Comparison of ENCODE assay signal across 19 mouse cellular contexts in genomic region chr7:73911899-73912298, GRCm38 (mm10).
A peak's percentile ranks its signal among the peaks of the same experiment; 100 is the strongest.
DNase-seq lines count a peak whose midpoint lies in the region; ATAC-seq and TF ChIP-seq lines count a peak whose summit lies in the region.
"Had no signal": no experiment of that assay in that cellular context is flagged by ENCODE, and none has a peak within 500 bp of the region (broad histone marks: within the 10 kb centered on the region; RNA-seq: fewer than 3 reads in every experiment).

No protein-coding gene starts in this region.

- no peaks in the 10 kb centered on the region for H3K27me3 ChIP-seq in heart, embryonic 11.5 days (ENCODE audit: control insufficient read depth, insufficient read depth, low read length)
- no peaks in the 10 kb centered on the region for H3K27me3 ChIP-seq in forebrain, postnatal 0 days (ENCODE audit: insufficient read depth, low read length)
- H3K27me3 ChIP-seq in midbrain, embryonic 15.5 days (replicated peaks): no peaks in the 10 kb centered on the region
- H3K27me3 ChIP-seq: liver, embryonic 15.5 days; neural tube, embryonic 12.5 days had no signal

- no peak for ATAC-seq in heart, embryonic 11.5 days (replicated peaks; ENCODE audit: insufficient number of reproducible peaks, low FRiP score, low TSS enrichment)
- peak; percentile 38; the same call in 1 of the 2 replicates for ATAC-seq in forebrain, postnatal 0 days
- 0 out of 2 replicates have a peak, but pooled peaks have one; percentile 56 for ATAC-seq in midbrain, embryonic 15.5 days (replicated peaks)
- ATAC-seq: hindbrain, embryonic 16.5 days; intestine, postnatal 0 days; lung, postnatal 0 days had no signal

- no peak overlapping the region for H3K4me2 ChIP-seq in heart, embryonic 11.5 days
- no peak overlapping the region for H3K4me2 ChIP-seq in forebrain, postnatal 0 days (ENCODE audit: low read depth)
- H3K4me2 ChIP-seq in midbrain, embryonic 15.5 days: no peak overlapping the region
- H3K4me2 ChIP-seq: embryonic facial prominence, embryonic 13.5 days; liver, embryonic 15.5 days; neural tube, embryonic 12.5 days had no signal

- intact Hi-C loops in left cerebral cortex, postnatal 10 days (cut with DNase I): no loop called here

- peak; percentile 46 for DNase-seq in heart, adult 11 months
- DNase-seq in ZHBTc4 (ENCODE audit: low read depth, low spot score): peak; percentile 13
- peak; percentile 21 for DNase-seq in forebrain, postnatal 0 days
- no peak for DNase-seq in adrenal gland, adult 18-20 months (ENCODE audit: low spot score in 2 of 2)
- DNase-seq in left cerebral cortex, postnatal 10 days (ENCODE audit: extremely low spot score in 1 of 2, low spot score in 2 of 2): no peak
- DNase-seq: adrenal gland, adult 8-10 months; cerebellum, adult 9-11 months; gastrocnemius, postnatal 14 days; kidney, postnatal 25 days had no signal

- H3K4me1 ChIP-seq in heart, embryonic 11.5 days (ENCODE audit: control insufficient read depth, insufficient read depth, low read length): peaks cover 4% of the 10 kb centered on the region; the same call in 1 of the 2 replicates
- no peaks in the 10 kb centered on the region; the same call in 1 of the 2 replicates for H3K4me1 ChIP-seq in forebrain, postnatal 0 days (ENCODE audit: insufficient read depth)
- H3K4me1 ChIP-seq in midbrain, embryonic 15.5 days: peaks cover 10% of the 10 kb centered on the region; the same call in 1 of the 2 replicates
- H3K4me1 ChIP-seq: liver, embryonic 15.5 days had no signal

- H3K4me3 ChIP-seq in heart, embryonic 11.5 days (ENCODE audit: low read depth, low read length): no peak overlapping the region
- H3K4me3 ChIP-seq in forebrain, postnatal 0 days (ENCODE audit: low read depth, low read length): no peak overlapping the region
- H3K4me3 ChIP-seq in midbrain, embryonic 15.5 days: no peak overlapping the region
- H3K4me3 ChIP-seq: embryonic facial prominence, embryonic 13.5 days; limb, embryonic 10.5 days; liver, embryonic 15.5 days; neural tube, embryonic 12.5 days had no signal

- H3K27ac ChIP-seq in heart, embryonic 11.5 days (ENCODE audit: low read depth, low read length): no peak overlapping the region
- H3K27ac ChIP-seq in forebrain, postnatal 0 days (ENCODE audit: low read depth, low read length): no peak overlapping the region
- H3K27ac ChIP-seq in midbrain, embryonic 15.5 days: no peak overlapping the region
- H3K27ac ChIP-seq: embryonic facial prominence, embryonic 13.5 days; limb, embryonic 10.5 days; liver, embryonic 15.5 days; neural tube, embryonic 12.5 days; stomach, postnatal 0 days had no signal

- no peak for TF ChIP-seq CTCF in forebrain, postnatal 0 days (IDR thresholded peaks at IDR 0.05; ENCODE audit: low read depth)

- WGBS in heart, embryonic 11.5 days (ENCODE audit: insufficient replicate concordance): 35% methylated on average over 4 of the region's 4 CpGs
- WGBS in forebrain, postnatal 0 days: 29% methylated on average over 4 of the region's 4 CpGs
- 11% methylated on average over 4 of the region's 4 CpGs for WGBS in midbrain, embryonic 15.5 days

- H3K9me3 ChIP-seq in heart, embryonic 11.5 days (replicated peaks; ENCODE audit: control insufficient read depth, low read length): no peaks in the 10 kb centered on the region
- no peaks in the 10 kb centered on the region for H3K9me3 ChIP-seq in forebrain, postnatal 0 days (ENCODE audit: low read length)
- no peaks in the 10 kb centered on the region for H3K9me3 ChIP-seq in midbrain, embryonic 15.5 days
- H3K9me3 ChIP-seq: embryonic facial prominence, embryonic 13.5 days; limb, embryonic 10.5 days; liver, embryonic 15.5 days; neural tube, embryonic 12.5 days had no signal

- no peak overlapping the region for H3K9ac ChIP-seq in heart, embryonic 11.5 days (ENCODE audit: low read depth, low read length)
- no peak overlapping the region for H3K9ac ChIP-seq in forebrain, postnatal 0 days
- no peak overlapping the region for H3K9ac ChIP-seq in midbrain, embryonic 15.5 days
- H3K9ac ChIP-seq: embryonic facial prominence, embryonic 13.5 days; liver, embryonic 15.5 days; neural tube, embryonic 12.5 days had no signal

- no peaks in the 10 kb centered on the region for H3K36me3 ChIP-seq in heart, embryonic 11.5 days (ENCODE audit: control insufficient read depth, insufficient read depth, low read length)
- H3K36me3 ChIP-seq in forebrain, postnatal 0 days (ENCODE audit: insufficient read depth): no peaks in the 10 kb centered on the region
- no peaks in the 10 kb centered on the region for H3K36me3 ChIP-seq in midbrain, embryonic 15.5 days (replicated peaks)
- H3K36me3 ChIP-seq: embryonic facial prominence, embryonic 13.5 days; limb, embryonic 10.5 days; liver, embryonic 15.5 days; neural tube, embryonic 12.5 days had no signal

Comparison
In these comparisons a context has a peak if more than half of its experiments do, and no peak if none do; other contexts are left out.
1. DNase-seq: peak in heart, adult 11 months (single experiment), ZHBTc4 (single experiment) and forebrain, postnatal 0 days (single experiment); none in adrenal gland, adult 18-20 months (0 of 2) and left cerebral cortex, postnatal 10 days (0 of 2).